Mouse (Mus musculus) spleen, embryonic (tissue): ENCODE data around the gene Vmn1r183.
"Not testable (repeated sequence)": the region's sequence is repeated elsewhere in the genome, so short reads cannot be mapped to it uniquely, and the experiment has no call there.

Source experiments
- CTCF ChIA-PET: fragments of 350-600 bp; sonication (Branson Sonifier 250); formaldehyde crosslinking; loops from one replicate; lab custom pipeline; 2022; lab: Charles Lee

Vmn1r183 gene

GRCm38 (mm10) chr7:24052660-24053304 is at the start of gene Vmn1r183:
Gene Vmn1r183 (plus strand): TSS chr7:24053254.
- CTCF ChIA-PET, result no interaction called here

GRCm38 (mm10) chr7:24074424-24074823 is 21.4 kb downstream of the Vmn1r183 start:
- CTCF ChIA-PET, result not testable (repeated sequence)

- CTCF ChIA-PET, result no interaction called here
Observed at GRCm38 (mm10) chr7:24081634-24082431, 28.8 kb downstream of the Vmn1r183 start, which contains the start of gene Zfp180. Gene Zfp180 (plus strand): TSS chr7:24081924.

- CTCF ChIA-PET, result no interaction called here
Observed at GRCm38 (mm10) chr7:24082457-24083235, 29.6 kb downstream of the Vmn1r183 start.

- CTCF ChIA-PET, result no interaction called here
Observed at GRCm38 (mm10) chr7:24086871-24087270, 33.8 kb downstream of the Vmn1r183 start.

- CTCF ChIA-PET, result no interaction called here
Observed at GRCm38 (mm10) chr7:24087485-24088125, 34.6 kb downstream of the Vmn1r183 start.

- CTCF ChIA-PET, result no interaction called here
Observed at GRCm38 (mm10) chr7:24104403-24104802, 51.3 kb downstream of the Vmn1r183 start.

- CTCF ChIA-PET, result no interaction called here
Observed at GRCm38 (mm10) chr7:24105144-24105703, 52.2 kb downstream of the Vmn1r183 start.

GRCm38 (mm10) chr7:24110839-24111238 is 57.8 kb downstream of the Vmn1r183 start:
- CTCF ChIA-PET, result no interaction called here

- CTCF ChIA-PET, result no interaction called here
Observed at GRCm38 (mm10) chr7:24111772-24112155, 58.7 kb downstream of the Vmn1r183 start.

GRCm38 (mm10) chr7:24112156-24112856 is 59.3 kb downstream of the Vmn1r183 start, which contains the start of gene Zfp112:
Gene Zfp112 (plus strand): TSS chr7:24112314.
- CTCF ChIA-PET, result interaction anchor here (0.5 kb wide), 1 partner anchor 852 kb away, joined by 3 read pairs; no protein-coding TSS in a partner anchor

GRCm38 (mm10) chr7:24113001-24113400 is 59.9 kb downstream of the Vmn1r183 start:
- CTCF ChIA-PET, result no interaction called here
